Comparison of ENCODE assay signal across 24 mouse cellular contexts in genomic region chr3:27143570-27143969, GRCm38 (mm10). TPM values are rescaled to one million over a fixed set of nuclear protein-coding genes. Genes with fewer than 3 reads are reported as not detected.
A peak's percentile ranks its signal among the peaks of the same experiment; 100 is the strongest.
DNase-seq lines count a peak whose midpoint lies in the region; ATAC-seq and TF ChIP-seq lines count a peak whose summit lies in the region.
"Had no signal": no experiment of that assay in that cellular context is flagged by ENCODE, and none has a peak within 500 bp of the region (broad histone marks: within the 10 kb centered on the region; RNA-seq: fewer than 3 reads in every experiment).

No protein-coding gene starts in this region.

- H3K27me3 ChIP-seq in ES-Bruce4 (ENCODE audit: control insufficient read depth, insufficient read depth, low read length, poor library complexity, severe bottlenecking), result no peaks in the 10 kb centered on the region
- H3K27me3 ChIP-seq in intestine, embryonic 15.5 days (replicated peaks), result no peaks in the 10 kb centered on the region
- H3K27me3 ChIP-seq in forebrain, embryonic 13.5 days, result no peaks in the 10 kb centered on the region
- H3K27me3 ChIP-seq: embryonic facial prominence, embryonic 12.5 days; embryonic facial prominence, embryonic 15.5 days; forebrain, embryonic 12.5 days; hindbrain, embryonic 12.5 days; hindbrain, embryonic 15.5 days; Patski had no signal

- H3K36me3 ChIP-seq in ES-Bruce4 (ENCODE audit: control insufficient read depth, insufficient read depth, low read length, poor library complexity, severe bottlenecking), result peaks cover 84% of the 10 kb centered on the region
- peaks cover 15% of the 10 kb centered on the region; the same call in 1 of the 2 replicates for H3K36me3 ChIP-seq in intestine, embryonic 15.5 days
- H3K36me3 ChIP-seq in forebrain, embryonic 13.5 days (ENCODE audit: poor library complexity, severe bottlenecking), result peaks cover 70% of the 10 kb centered on the region
- H3K36me3 ChIP-seq: hindbrain, embryonic 15.5 days had no signal

- peaks cover 1% of the 10 kb centered on the region for H3K4me1 ChIP-seq in ES-Bruce4 (ENCODE audit: control insufficient read depth, insufficient read depth, low read length)
- no peaks in the 10 kb centered on the region for H3K4me1 ChIP-seq in intestine, embryonic 15.5 days (replicated peaks)
- H3K4me1 ChIP-seq in forebrain, embryonic 13.5 days, result no peaks in the 10 kb centered on the region
- H3K4me1 ChIP-seq: embryonic facial prominence, embryonic 12.5 days; embryonic facial prominence, embryonic 15.5 days; forebrain, embryonic 12.5 days; hindbrain, embryonic 12.5 days; hindbrain, embryonic 15.5 days had no signal

- no peak overlapping the region for H3K4me3 ChIP-seq in ES-Bruce4 (ENCODE audit: low read depth, low read length)
- no peak overlapping the region for H3K4me3 ChIP-seq in intestine, embryonic 15.5 days (replicated peaks)
- H3K4me3 ChIP-seq in forebrain, embryonic 13.5 days, result no peak overlapping the region
- H3K4me3 ChIP-seq: embryonic facial prominence, embryonic 12.5 days; embryonic facial prominence, embryonic 15.5 days; forebrain, embryonic 12.5 days; gastrocnemius, adult 2 months; hindbrain, embryonic 12.5 days; hindbrain, embryonic 15.5 days had no signal

- peak; percentile 71 for ATAC-seq in intestine, embryonic 15.5 days
- ATAC-seq in megakaryocyte-erythroid progenitor cell, adult 5-6 weeks (replicated peaks; ENCODE audit: low FRiP score, low TSS enrichment, poor library complexity, severe bottlenecking), result 0 out of 2 replicates have a peak, but pooled peaks have one; percentile 22
- no peak for ATAC-seq in forebrain, embryonic 13.5 days
- ATAC-seq: activated CD4-positive, CD25-positive, alpha-beta regulatory T cell, adult 4 months; forebrain, postnatal 0 days; Patski had no signal

- TF ChIP-seq POLR2A in ES-Bruce4 (IDR thresholded peaks at IDR 0.05; ENCODE audit: insufficient read depth, low read length), result no peak

- no peak overlapping the region for H3K9ac ChIP-seq in ES-Bruce4 (ENCODE audit: low read depth, poor library complexity, severe bottlenecking)
- no peak overlapping the region for H3K9ac ChIP-seq in intestine, embryonic 15.5 days
- no peak overlapping the region for H3K9ac ChIP-seq in forebrain, embryonic 13.5 days
- H3K9ac ChIP-seq: embryonic facial prominence, embryonic 12.5 days; embryonic facial prominence, embryonic 15.5 days; forebrain, embryonic 12.5 days; forebrain, postnatal 0 days; hindbrain, embryonic 12.5 days; hindbrain, embryonic 15.5 days had no signal

- H3K4me2 ChIP-seq in intestine, embryonic 15.5 days (replicated peaks), result no peak overlapping the region
- H3K4me2 ChIP-seq in forebrain, embryonic 13.5 days, result no peak overlapping the region
- H3K4me2 ChIP-seq: embryonic facial prominence, embryonic 12.5 days; embryonic facial prominence, embryonic 15.5 days; forebrain, embryonic 12.5 days; heart, embryonic 11.5 days; hindbrain, embryonic 12.5 days; hindbrain, embryonic 15.5 days had no signal

- H3K9me3 ChIP-seq in ES-Bruce4 (replicated peaks; ENCODE audit: control insufficient read depth, insufficient read depth, low read length, poor library complexity, severe bottlenecking), result no peaks in the 10 kb centered on the region
- no peaks in the 10 kb centered on the region for H3K9me3 ChIP-seq in intestine, embryonic 15.5 days
- H3K9me3 ChIP-seq in forebrain, embryonic 13.5 days (replicated peaks), result no peaks in the 10 kb centered on the region
- H3K9me3 ChIP-seq: embryonic facial prominence, embryonic 12.5 days; embryonic facial prominence, embryonic 15.5 days; forebrain, embryonic 12.5 days; G1E; hindbrain, embryonic 12.5 days; hindbrain, embryonic 15.5 days had no signal

- TF ChIP-seq EP300 in ES-Bruce4 (IDR thresholded peaks at IDR 0.05; ENCODE audit: insufficient read depth, low read depth, low read length), result no peak

- H3K27ac ChIP-seq in ES-Bruce4 (ENCODE audit: insufficient read depth, low read length), result peak overlapping the region; percentile 44; the same call in 1 of the 2 replicates
- H3K27ac ChIP-seq in intestine, embryonic 15.5 days, result no peak overlapping the region
- H3K27ac ChIP-seq in forebrain, embryonic 13.5 days, result no peak overlapping the region
- H3K27ac ChIP-seq: embryonic facial prominence, embryonic 12.5 days; embryonic facial prominence, embryonic 15.5 days; forebrain, embryonic 12.5 days; gastrocnemius, adult 2 months; hindbrain, embryonic 12.5 days; hindbrain, embryonic 15.5 days had no signal

- WGBS in intestine, embryonic 15.5 days, result 82% methylated on average over 7 of the region's 7 CpGs
- 84% methylated on average over 7 of the region's 7 CpGs for WGBS in forebrain, embryonic 13.5 days

- DNase-seq in cerebellum, postnatal 14 days, result no peak
- no peak for DNase-seq in adrenal gland, postnatal 25 days
- DNase-seq: adrenal gland, adult 8-10 months; adrenal gland, postnatal 36 days; cerebellum, adult 18-20 months; cerebellum, adult 9-10 months; cerebellum, postnatal 25 days; forebrain, postnatal 0 days; gastrocnemius, adult 2 months; gastrocnemius, postnatal 14 days; heart, adult 11 months had no signal

- TF ChIP-seq CTCF in ES-Bruce4 (IDR thresholded peaks at IDR 0.05; ENCODE audit: low read depth, low read length), result no peak

RNA-seq across cellular contexts. Expression of gene Ect2, which starts 10.1 kb away (rescaled TPM):
- polyA plus RNA-seq in ES-Bruce4 (2011; ENCODE audit: insufficient read depth, insufficient read length, low read depth, missing spikeins), result 238 and 248 TPM in 2 replicates
- polyA plus RNA-seq in intestine, embryonic 15.5 days (2015; fragmentation: Nextera tagmentation; extraction: Ambion mirVana), result 42.3 and 52.5 TPM in 2 replicates
- 40.0 and 42.6 TPM in 2 replicates for total RNA-seq in megakaryocyte-erythroid progenitor cell, adult 5-6 weeks (2014; fragmentation: Nextera tagmentation)
- 39.2 and 42.0 TPM in 2 replicates for total RNA-seq in megakaryocyte-erythroid progenitor cell, adult 5-6 weeks (2017)
- polyA plus RNA-seq in forebrain, embryonic 13.5 days (2015; fragmentation: Nextera tagmentation; extraction: Ambion mirVana), result 67.1 and 72.6 TPM in 2 replicates
- total RNA-seq in adrenal gland, postnatal 25 days (2021), result 8.7 and 16.0 TPM in 2 replicates

RNA-seq across cellular contexts. Expression of gene Nceh1, which starts 39.2 kb away (rescaled TPM):
- 12.2 and 12.9 TPM in 2 replicates for polyA plus RNA-seq in ES-Bruce4 (2011; ENCODE audit: insufficient read depth, insufficient read length, low read depth, missing spikeins)
- polyA plus RNA-seq in intestine, embryonic 15.5 days (2015; fragmentation: Nextera tagmentation; extraction: Ambion mirVana), result 8.6 and 9.3 TPM in 2 replicates
- 4.3 and 8.4 TPM in 2 replicates for total RNA-seq in megakaryocyte-erythroid progenitor cell, adult 5-6 weeks (2014; fragmentation: Nextera tagmentation)
- total RNA-seq in megakaryocyte-erythroid progenitor cell, adult 5-6 weeks (2017), result 6.4 and 16.3 TPM in 2 replicates
- 4.5 TPM in 2 replicates for polyA plus RNA-seq in forebrain, embryonic 13.5 days (2015; fragmentation: Nextera tagmentation; extraction: Ambion mirVana)
- total RNA-seq in adrenal gland, postnatal 25 days (2021), result 151 and 228 TPM in 2 replicates
